9 mouse cellular contexts compared by ENCODE assay signal in the genomic region with DNA sequence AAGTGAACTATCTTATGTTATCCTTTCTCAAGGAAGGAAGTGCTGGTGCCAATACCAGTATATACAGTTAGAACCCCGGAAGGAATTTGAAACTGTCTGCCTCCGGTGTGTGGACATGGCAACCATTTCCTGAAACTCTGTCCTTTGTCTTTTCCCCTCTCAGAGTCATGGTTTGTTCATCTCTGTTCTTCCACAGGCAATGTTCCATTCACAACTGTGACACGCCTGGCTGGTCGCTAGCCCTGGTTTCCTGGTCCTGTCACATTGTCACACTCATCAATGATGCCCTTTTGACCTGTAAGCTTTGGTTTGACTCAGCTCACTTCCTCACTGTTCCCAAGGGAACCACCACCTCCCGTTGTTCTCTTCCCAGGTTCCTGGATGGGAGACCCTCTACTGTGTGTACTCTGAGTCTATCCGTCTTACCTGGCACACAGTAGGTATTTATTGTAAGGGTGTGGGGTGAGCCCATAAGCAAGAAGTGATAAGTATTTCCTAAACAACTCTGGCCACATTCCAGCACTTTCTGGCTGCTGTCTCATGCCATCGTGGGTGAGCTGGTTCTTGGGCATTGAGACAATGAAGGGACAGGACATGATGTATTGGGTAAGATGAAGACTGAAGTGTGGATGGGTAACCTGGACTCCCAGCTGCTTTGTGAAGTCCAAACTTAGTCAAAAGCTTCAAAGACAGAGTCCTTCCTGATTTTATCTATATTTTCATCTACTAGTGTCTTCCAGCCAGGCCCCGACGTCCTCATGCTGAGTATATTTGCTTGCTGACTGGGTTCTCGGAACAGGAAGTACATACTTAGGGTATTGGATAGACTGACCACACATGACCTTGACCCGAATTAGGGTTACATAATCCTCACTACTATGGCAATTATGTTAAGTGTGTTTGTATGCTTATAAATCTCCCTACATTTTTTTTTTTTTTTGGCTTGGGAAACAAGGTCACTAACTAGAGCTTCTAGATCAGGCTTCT. TPM values are rescaled to one million over a fixed set of nuclear protein-coding genes. Genes with fewer than 3 reads are reported as not detected.
DNase-seq lines count a peak whose midpoint lies in the region; ATAC-seq and TF ChIP-seq lines count a peak whose summit lies in the region.
"Had no signal": no experiment of that assay in that cellular context is flagged by ENCODE, and none has a peak within 500 bp of the region (broad histone marks: within the 10 kb centered on the region; RNA-seq: fewer than 3 reads in every experiment).

No protein-coding gene starts in this region.

- TF ChIP-seq CTCF in lung, adult 2 months (IDR thresholded peaks at IDR 0.05; ENCODE audit: insufficient read depth, low read length) = no peak
- no peak for TF ChIP-seq CTCF in stomach, postnatal 0 days (IDR thresholded peaks at IDR 0.05; ENCODE audit: low read depth)
- TF ChIP-seq CTCF in left cerebral cortex, adult 2 months (IDR thresholded peaks at IDR 0.05) = no peak

- no peak overlapping the region for H3K4me3 ChIP-seq in kidney, embryonic 15.5 days (replicated peaks)
- H3K4me3 ChIP-seq in heart, embryonic 15.5 days = no peak overlapping the region
- no peak overlapping the region for H3K4me3 ChIP-seq in lung, adult 2 months (replicated peaks; ENCODE audit: extremely low read depth, low read depth, low read length)
- no peak overlapping the region for H3K4me3 ChIP-seq in stomach, postnatal 0 days (ENCODE audit: low read depth, low read length)
- no peak overlapping the region for H3K4me3 ChIP-seq in left cerebral cortex, adult 2 months
- H3K4me3 ChIP-seq: embryonic facial prominence, embryonic 12.5 days had no signal

- H3K4me1 ChIP-seq in kidney, embryonic 15.5 days = peaks cover 38% of the 10 kb centered on the region
- H3K4me1 ChIP-seq in heart, embryonic 15.5 days (replicated peaks) = peaks cover 61% of the 10 kb centered on the region
- H3K4me1 ChIP-seq in lung, adult 2 months (ENCODE audit: control insufficient read depth, insufficient read depth, low read length) = peaks cover 26% of the 10 kb centered on the region
- peaks cover 10% of the 10 kb centered on the region; the same call in 1 of the 2 replicates for H3K4me1 ChIP-seq in stomach, postnatal 0 days (replicated peaks; ENCODE audit: control insufficient read depth, insufficient read depth)

- no peak for ATAC-seq in kidney, embryonic 15.5 days (replicated peaks; ENCODE audit: low FRiP score)
- ATAC-seq in heart, embryonic 15.5 days (replicated peaks; ENCODE audit: insufficient number of reproducible peaks, insufficient read depth, low FRiP score, low read depth) = no peak
- ATAC-seq in stomach, postnatal 0 days (ENCODE audit: low FRiP score, low TSS enrichment) = peak; percentile 65

- no peak for TF ChIP-seq POLR2A in lung, adult 2 months (IDR thresholded peaks at IDR 0.05; ENCODE audit: borderline replicate concordance, extremely low read depth, low read depth, low read length)

- H3K27ac ChIP-seq in kidney, embryonic 15.5 days = no peak overlapping the region
- H3K27ac ChIP-seq in heart, embryonic 15.5 days = peak overlapping the region; percentile 91
- peak overlapping the region; percentile 41 for H3K27ac ChIP-seq in stomach, postnatal 0 days (replicated peaks)
- H3K27ac ChIP-seq in left cerebral cortex, adult 2 months = no peak overlapping the region
- H3K27ac ChIP-seq: embryonic facial prominence, embryonic 12.5 days had no signal

- intact Hi-C loops in left cerebral cortex, adult 2 months (cut with DNase I) = no loop called here

- H3K4me2 ChIP-seq in kidney, embryonic 15.5 days = no peak overlapping the region
- H3K4me2 ChIP-seq in heart, embryonic 15.5 days = no peak overlapping the region
- H3K4me2 ChIP-seq in stomach, postnatal 0 days (replicated peaks; ENCODE audit: low read depth) = no peak overlapping the region
- H3K4me2 ChIP-seq: embryonic facial prominence, embryonic 12.5 days had no signal

- TF ChIP-seq EP300 in stomach, postnatal 0 days (optimal IDR thresholded peaks at IDR 0.05) = no peak

- DNase-seq in kidney, adult 9 months = peak; percentile 58
- peak; percentile 39 for DNase-seq in lung, adult 2 months
- peak; percentile 37 for DNase-seq in stomach, postnatal 0 days (ENCODE audit: low spot score)
- no peak for DNase-seq in spleen, adult 18-20 months
- no peak for DNase-seq in left cerebral cortex, adult 2 months (ENCODE audit: extremely low spot score in 1 of 2, low spot score in 2 of 2)
- DNase-seq: gastrocnemius, postnatal 25 days had no signal

- no peaks in the 10 kb centered on the region for H3K27me3 ChIP-seq in kidney, embryonic 15.5 days
- no peaks in the 10 kb centered on the region for H3K27me3 ChIP-seq in heart, embryonic 15.5 days
- no peaks in the 10 kb centered on the region for H3K27me3 ChIP-seq in stomach, postnatal 0 days (ENCODE audit: control insufficient read depth, insufficient read depth, low read length)
- H3K27me3 ChIP-seq: embryonic facial prominence, embryonic 12.5 days had no signal

- 54% methylated on average over 11 of the region's 11 CpGs for WGBS in kidney, embryonic 15.5 days
- WGBS in heart, embryonic 15.5 days = 54% methylated on average over 11 of the region's 11 CpGs
- 25% methylated on average over 11 of the region's 11 CpGs for WGBS in lung, adult 2 months
- 48% methylated on average over 11 of the region's 11 CpGs for WGBS in stomach, postnatal 0 days

- no peaks in the 10 kb centered on the region for H3K9me3 ChIP-seq in kidney, embryonic 15.5 days (replicated peaks)
- H3K9me3 ChIP-seq in heart, embryonic 15.5 days (replicated peaks) = no peaks in the 10 kb centered on the region
- H3K9me3 ChIP-seq in stomach, postnatal 0 days (ENCODE audit: control insufficient read depth, low read length) = no peaks in the 10 kb centered on the region
- H3K9me3 ChIP-seq: embryonic facial prominence, embryonic 12.5 days had no signal

- no peaks in the 10 kb centered on the region for H3K36me3 ChIP-seq in kidney, embryonic 15.5 days
- no peaks in the 10 kb centered on the region for H3K36me3 ChIP-seq in heart, embryonic 15.5 days
- H3K36me3 ChIP-seq in stomach, postnatal 0 days (ENCODE audit: control insufficient read depth, insufficient read depth, low read length) = no peaks in the 10 kb centered on the region
- H3K36me3 ChIP-seq: embryonic facial prominence, embryonic 12.5 days had no signal

- H3K9ac ChIP-seq in kidney, embryonic 15.5 days = no peak overlapping the region
- no peak overlapping the region for H3K9ac ChIP-seq in heart, embryonic 15.5 days
- H3K9ac ChIP-seq in stomach, postnatal 0 days (ENCODE audit: low read length) = no peak overlapping the region
- H3K9ac ChIP-seq: embryonic facial prominence, embryonic 12.5 days had no signal

RNA-seq across cellular contexts. Expression of a gene that starts 6.4 kb away (rescaled TPM):
- polyA plus RNA-seq in kidney, embryonic 15.5 days (2015; fragmentation: Nextera tagmentation; extraction: Ambion mirVana) = 4.0 and 6.3 TPM in 2 replicates
- 6.9 and 10.6 TPM in 2 replicates for polyA plus RNA-seq in heart, embryonic 15.5 days (2015; fragmentation: Nextera tagmentation; extraction: Ambion mirVana)
- polyA plus RNA-seq in lung, adult 2 months (2012; rRNA removed) = 51.3 and 52.3 TPM in 2 replicates
- polyA plus RNA-seq in stomach, postnatal 0 days (2015; fragmentation: Nextera tagmentation; extraction: Ambion mirVana) = 9.4 and 10.4 TPM in 2 replicates
- 1 to 10 TPM; 6.8 to 7.7 TPM for total RNA-seq in left cerebral cortex, adult 2 months (2021)

RNA-seq across cellular contexts. Expression of a gene that starts 35.5 kb away (rescaled TPM):
- 51.2 and 54.4 TPM in 2 replicates for polyA plus RNA-seq in kidney, embryonic 15.5 days (2015; fragmentation: Nextera tagmentation; extraction: Ambion mirVana)
- polyA plus RNA-seq in heart, embryonic 15.5 days (2015; fragmentation: Nextera tagmentation; extraction: Ambion mirVana) = 38.4 and 45.4 TPM in 2 replicates
- 89.2 and 178 TPM in 2 replicates for polyA plus RNA-seq in lung, adult 2 months (2012; rRNA removed)
- 57.9 and 59.2 TPM in 2 replicates for polyA plus RNA-seq in stomach, postnatal 0 days (2015; fragmentation: Nextera tagmentation; extraction: Ambion mirVana)
- total RNA-seq in left cerebral cortex, adult 2 months (2021) = 10 to 100 TPM; 52.7 to 60.9 TPM

RNA-seq across cellular contexts. Expression of a gene that starts 45.3 kb away (rescaled TPM):
- polyA plus RNA-seq in kidney, embryonic 15.5 days (2015; fragmentation: Nextera tagmentation; extraction: Ambion mirVana) = 177 and 231 TPM in 2 replicates
- 56.3 and 60.6 TPM in 2 replicates for polyA plus RNA-seq in heart, embryonic 15.5 days (2015; fragmentation: Nextera tagmentation; extraction: Ambion mirVana)
- polyA plus RNA-seq in lung, adult 2 months (2012; rRNA removed) = 465 and 807 TPM in 2 replicates
- polyA plus RNA-seq in stomach, postnatal 0 days (2015; fragmentation: Nextera tagmentation; extraction: Ambion mirVana) = 254 and 328 TPM in 2 replicates
- total RNA-seq in left cerebral cortex, adult 2 months (2021) = 10 to 100 TPM in 1 of 2 experiments, 1 to 10 TPM in 1; 9.2 to 11.3 TPM

Comparison
In these comparisons a context has a peak if more than half of its experiments do, and no peak if none do; other contexts are left out.
1. DNase-seq: peak in kidney, adult 9 months (single experiment), lung, adult 2 months (single experiment) and stomach, postnatal 0 days (single experiment); none in spleen, adult 18-20 months (0 of 2) and left cerebral cortex, adult 2 months (0 of 2).
2. H3K27ac ChIP-seq: peak in heart, embryonic 15.5 days (single experiment) and stomach, postnatal 0 days (single experiment); none in kidney, embryonic 15.5 days (single experiment) and left cerebral cortex, adult 2 months (single experiment).